ENCODE assay signal across 9 mouse cellular contexts in genomic region chr4:119490806-119491205, GRCm38 (mm10). TPM values are rescaled to one million over a fixed set of nuclear protein-coding genes. Genes with fewer than 3 reads are reported as not detected.
DNase-seq lines count a peak whose midpoint lies in the region; ATAC-seq and TF ChIP-seq lines count a peak whose summit lies in the region.
"Had no signal": no experiment of that assay in that cellular context is flagged by ENCODE, and none has a peak within 500 bp of the region (broad histone marks: within the 10 kb centered on the region; RNA-seq: fewer than 3 reads in every experiment).

No protein-coding gene starts in this region.

- peak; percentile 82 for TF ChIP-seq CTCF in E14TG2a.4 (conservative IDR thresholded peaks at IDR 0.05; ENCODE audit: low read length)
- TF ChIP-seq CTCF in bone marrow, adult 2 months (IDR thresholded peaks at IDR 0.05; ENCODE audit: control insufficient read depth, insufficient read depth, low read length) = 0 out of 2 replicates have a peak, but pooled peaks have one; percentile 6

- H3K9me3 ChIP-seq in kidney, embryonic 16.5 days (ENCODE audit: low read length) = no peaks in the 10 kb centered on the region
- H3K9me3 ChIP-seq in E14TG2a.4 (ENCODE audit: low read length) = no peaks in the 10 kb centered on the region
- no peaks in the 10 kb centered on the region; the same call in 1 of the 2 replicates for H3K9me3 ChIP-seq in hindbrain, embryonic 13.5 days
- H3K9me3 ChIP-seq in midbrain, embryonic 11.5 days (ENCODE audit: control insufficient read depth, low read length) = no peaks in the 10 kb centered on the region
- H3K9me3 ChIP-seq: embryonic facial prominence, embryonic 15.5 days had no signal

- no peak overlapping the region for H3K9ac ChIP-seq in kidney, embryonic 16.5 days (replicated peaks; ENCODE audit: low read length)
- no peak overlapping the region for H3K9ac ChIP-seq in hindbrain, embryonic 13.5 days
- H3K9ac ChIP-seq in midbrain, embryonic 11.5 days (ENCODE audit: low read length) = no peak overlapping the region
- H3K9ac ChIP-seq: embryonic facial prominence, embryonic 15.5 days had no signal

- WGBS in kidney, embryonic 16.5 days = 77% methylated on average over 3 of the region's 3 CpGs
- WGBS in bone marrow, adult 2 months = 64% methylated on average over 3 of the region's 3 CpGs
- WGBS in hindbrain, embryonic 13.5 days = 82% methylated on average over 3 of the region's 3 CpGs
- WGBS in midbrain, embryonic 11.5 days = 78% methylated on average over 3 of the region's 3 CpGs

- H3K4me2 ChIP-seq in kidney, embryonic 16.5 days (replicated peaks; ENCODE audit: low read depth, low read length) = no peak overlapping the region
- peak overlapping the region; percentile 61; the same call in 1 of the 2 replicates for H3K4me2 ChIP-seq in hindbrain, embryonic 13.5 days
- no peak overlapping the region for H3K4me2 ChIP-seq in midbrain, embryonic 11.5 days
- H3K4me2 ChIP-seq: embryonic facial prominence, embryonic 15.5 days had no signal

- no peak overlapping the region for H3K4me3 ChIP-seq in kidney, embryonic 16.5 days (ENCODE audit: low read length)
- no peak overlapping the region for H3K4me3 ChIP-seq in E14TG2a.4 (replicated peaks; ENCODE audit: low read length)
- H3K4me3 ChIP-seq in bone marrow, adult 2 months (replicated peaks; ENCODE audit: control insufficient read depth, low read depth, low read length) = no peak overlapping the region
- no peak overlapping the region for H3K4me3 ChIP-seq in hindbrain, embryonic 13.5 days
- no peak overlapping the region for H3K4me3 ChIP-seq in midbrain, embryonic 11.5 days (ENCODE audit: low read depth, low read length)
- H3K4me3 ChIP-seq: embryonic facial prominence, embryonic 15.5 days had no signal

- H3K27me3 ChIP-seq in kidney, embryonic 16.5 days (ENCODE audit: insufficient read depth, low read length) = peaks cover 20% of the 10 kb centered on the region; the same call in 1 of the 2 replicates
- H3K27me3 ChIP-seq in E14TG2a.4 (ENCODE audit: insufficient read depth, low read length) = peaks cover 57% of the 10 kb centered on the region
- H3K27me3 ChIP-seq in hindbrain, embryonic 13.5 days = peaks cover 18% of the 10 kb centered on the region
- peaks cover 4% of the 10 kb centered on the region; the same call in 1 of the 2 replicates for H3K27me3 ChIP-seq in midbrain, embryonic 11.5 days (ENCODE audit: control insufficient read depth, insufficient read depth, low read length)

- no peak for ATAC-seq in kidney, embryonic 16.5 days (ENCODE audit: low FRiP score, low TSS enrichment)
- ATAC-seq in hindbrain, embryonic 13.5 days (ENCODE audit: low FRiP score) = no peak
- ATAC-seq in midbrain, embryonic 11.5 days (ENCODE audit: low FRiP score) = no peak

- peak; percentile 17 for DNase-seq in kidney, adult 18-20 months
- DNase-seq in midbrain, embryonic 11.5 days (ENCODE audit: low spot score, missing footprints) = peak; percentile 91
- no peak for DNase-seq in Muller cell, postnatal 12 days (ENCODE audit: inconsistent ontology term)
- no peak for DNase-seq in gastrocnemius, postnatal 25 days

- no peak overlapping the region for H3K27ac ChIP-seq in kidney, embryonic 16.5 days (ENCODE audit: low read length)
- no peak overlapping the region for H3K27ac ChIP-seq in bone marrow, adult 2 months (ENCODE audit: control insufficient read depth, insufficient read depth, low read depth, low read length, poor library complexity)
- H3K27ac ChIP-seq in hindbrain, embryonic 13.5 days = no peak overlapping the region
- H3K27ac ChIP-seq in midbrain, embryonic 11.5 days (ENCODE audit: low read depth, low read length) = no peak overlapping the region
- H3K27ac ChIP-seq: embryonic facial prominence, embryonic 15.5 days had no signal

- no peaks in the 10 kb centered on the region for H3K36me3 ChIP-seq in kidney, embryonic 16.5 days (ENCODE audit: insufficient read depth, low read length)
- no peaks in the 10 kb centered on the region for H3K36me3 ChIP-seq in E14TG2a.4 (ENCODE audit: insufficient read depth, low read length)
- no peaks in the 10 kb centered on the region for H3K36me3 ChIP-seq in hindbrain, embryonic 13.5 days
- no peaks in the 10 kb centered on the region for H3K36me3 ChIP-seq in midbrain, embryonic 11.5 days (ENCODE audit: control insufficient read depth, insufficient read depth, low read length)
- H3K36me3 ChIP-seq: embryonic facial prominence, embryonic 15.5 days had no signal

- peaks cover 8% of the 10 kb centered on the region; the same call in 1 of the 2 replicates for H3K4me1 ChIP-seq in kidney, embryonic 16.5 days (ENCODE audit: insufficient read depth, low read length)
- H3K4me1 ChIP-seq in E14TG2a.4 (replicated peaks; ENCODE audit: low read depth, low read length) = peaks cover 16% of the 10 kb centered on the region
- H3K4me1 ChIP-seq in bone marrow, adult 2 months (ENCODE audit: control insufficient read depth, insufficient read depth, low read length) = no peaks in the 10 kb centered on the region
- H3K4me1 ChIP-seq in hindbrain, embryonic 13.5 days (replicated peaks) = peaks cover 28% of the 10 kb centered on the region
- no peaks in the 10 kb centered on the region; the same call in 1 of the 2 replicates for H3K4me1 ChIP-seq in midbrain, embryonic 11.5 days (ENCODE audit: control insufficient read depth, insufficient read depth, low read length)

- TF ChIP-seq POLR2A in bone marrow, adult 2 months (IDR thresholded peaks at IDR 0.05; ENCODE audit: borderline replicate concordance, control insufficient read depth, low read depth, low read length) = no peak

RNA-seq across cellular contexts. Expression of gene Rimkla, which starts 1.6 kb away (rescaled TPM):
- 1.8 and 2.2 TPM in 2 replicates for polyA plus RNA-seq in kidney, embryonic 16.5 days (2015; fragmentation: Nextera tagmentation; extraction: Ambion mirVana)
- polyA plus RNA-seq in bone marrow, adult 2 months (2011; ENCODE audit: insufficient read depth, insufficient read length, low replicate concordance, missing spikeins) = not detected in 2 replicates
- 19.9 and 21.0 TPM in 2 replicates for polyA plus RNA-seq in hindbrain, embryonic 13.5 days (2015; fragmentation: Nextera tagmentation; extraction: Ambion mirVana)
- 6.7 and 7.4 TPM in 2 replicates for polyA plus RNA-seq in midbrain, embryonic 11.5 days (2014; fragmentation: Nextera tagmentation; extraction: Ambion mirVana)
- not detected for total RNA-seq in gastrocnemius, postnatal 25 days (2021)

RNA-seq across cellular contexts. Expression of gene Foxj3, which starts 46.0 kb away (rescaled TPM):
- 25.4 and 27.8 TPM in 2 replicates for polyA plus RNA-seq in kidney, embryonic 16.5 days (2015; fragmentation: Nextera tagmentation; extraction: Ambion mirVana)
- polyA plus RNA-seq in bone marrow, adult 2 months (2011; ENCODE audit: insufficient read depth, insufficient read length, low replicate concordance, missing spikeins) = 5.0 and 9.7 TPM in 2 replicates
- 25.4 and 26.7 TPM in 2 replicates for polyA plus RNA-seq in hindbrain, embryonic 13.5 days (2015; fragmentation: Nextera tagmentation; extraction: Ambion mirVana)
- 20.0 and 23.9 TPM in 2 replicates for polyA plus RNA-seq in midbrain, embryonic 11.5 days (2014; fragmentation: Nextera tagmentation; extraction: Ambion mirVana)
- total RNA-seq in gastrocnemius, postnatal 25 days (2021) = 10 to 100 TPM; 18.6 to 26.1 TPM

RNA-seq across cellular contexts. Expression of gene Frg2f1, which starts 48.5 kb away (rescaled TPM):
- polyA plus RNA-seq in kidney, embryonic 16.5 days (2015; fragmentation: Nextera tagmentation; extraction: Ambion mirVana) = 4.5 and 5.4 TPM in 2 replicates
- polyA plus RNA-seq in bone marrow, adult 2 months (2011; ENCODE audit: insufficient read depth, insufficient read length, low replicate concordance, missing spikeins) = 0.84 and 5.5 TPM in 2 replicates
- 5.5 and 8.0 TPM in 2 replicates for polyA plus RNA-seq in hindbrain, embryonic 13.5 days (2015; fragmentation: Nextera tagmentation; extraction: Ambion mirVana)
- polyA plus RNA-seq in midbrain, embryonic 11.5 days (2014; fragmentation: Nextera tagmentation; extraction: Ambion mirVana) = 3.2 TPM in 2 replicates
- total RNA-seq in gastrocnemius, postnatal 25 days (2021) = 1 to 10 TPM; 4.3 TPM

Comparison
In these comparisons a context has a peak if more than half of its experiments do, and no peak if none do; other contexts are left out.
1. DNase-seq: peak in kidney, adult 18-20 months (single experiment) and midbrain, embryonic 11.5 days (single experiment); none in Muller cell, postnatal 12 days (single experiment) and gastrocnemius, postnatal 25 days (single experiment).